Mouse (Mus musculus) MEL-GATA-1-ER (cell line): Measurements from ENCODE around the gene Rnf223.

Experiments
- DNase-seq: peaks from one replicate; pipeline ENCODE4 v3.0.0-alpha.2; 2012; ENCODE audit warnings: low read depth; ENCODE audit errors: extremely low read depth

Rnf223 gene

DNA sequence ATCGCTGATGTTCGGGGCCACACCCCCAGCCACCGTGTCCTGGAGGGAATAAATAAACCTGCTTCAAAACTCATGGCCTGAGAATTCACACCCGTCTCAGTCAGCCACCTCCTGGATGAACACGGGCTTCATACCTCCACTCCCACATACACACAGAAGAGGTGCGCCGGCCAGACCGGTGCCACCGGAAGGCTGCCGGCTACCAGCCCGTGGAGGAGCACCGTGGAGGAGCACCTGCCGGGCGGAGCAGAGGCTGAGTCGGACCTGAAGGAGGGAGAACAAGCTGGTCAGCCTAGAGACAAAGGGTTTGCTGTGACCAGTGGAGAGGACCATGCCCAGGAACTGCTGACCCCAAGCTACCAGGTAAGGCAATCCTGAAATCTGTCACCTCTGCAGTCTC is at the start of gene Rnf223:
Gene Rnf223 (plus strand): TSS at position 78 of the 400 bp plus-strand sequence.
- DNase-seq, result no peak

DNA sequence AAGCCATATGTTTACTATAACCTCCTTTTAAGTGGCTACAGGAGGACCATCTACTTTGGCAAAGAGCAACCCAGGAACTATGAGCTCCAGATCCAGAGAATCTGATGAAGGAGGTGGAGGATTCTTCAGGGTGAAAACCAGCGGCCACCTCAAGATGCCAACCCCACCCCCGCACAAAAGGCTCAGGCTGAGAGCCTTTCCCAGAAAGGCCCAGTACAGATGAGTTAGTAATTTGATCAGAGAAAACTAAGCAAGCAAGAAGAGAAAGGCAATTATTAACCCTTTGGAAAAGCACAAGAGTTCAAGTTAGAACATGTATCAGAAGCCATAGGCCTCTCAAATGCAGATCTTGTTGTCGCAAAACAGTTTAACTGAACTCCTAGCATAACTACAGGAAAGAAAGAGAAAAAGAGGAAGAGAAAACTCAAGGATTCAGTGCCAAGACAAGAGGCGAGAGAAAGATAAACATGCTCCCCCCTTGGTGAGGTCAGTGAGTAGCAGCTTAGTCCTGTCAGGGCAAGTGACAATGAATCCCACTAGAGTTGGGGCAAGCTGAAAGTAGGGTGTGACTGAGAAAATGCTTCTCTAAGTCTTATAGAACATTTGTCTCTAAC is 47.6 kb upstream of the Rnf223 start:
- DNase-seq, result peak; percentile 91

DNA sequence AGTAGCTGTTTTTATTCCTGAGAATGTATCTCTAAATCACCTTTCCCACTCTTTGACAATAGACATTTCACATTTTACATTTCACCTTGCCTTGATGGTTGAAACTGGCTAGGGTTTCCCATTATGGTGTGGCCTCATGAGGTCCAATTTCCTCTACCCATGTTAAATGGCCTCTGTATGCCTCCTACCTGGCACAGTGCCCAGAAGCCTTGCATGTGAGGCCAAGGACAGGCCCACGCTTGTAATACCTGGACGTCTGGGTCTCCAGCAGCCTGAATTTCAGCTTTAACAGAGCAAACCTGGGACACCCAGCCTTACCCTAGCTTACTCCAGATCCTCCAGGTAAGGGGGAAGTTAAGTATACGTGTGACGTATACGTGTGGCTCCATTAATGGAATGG is 47.0 kb upstream of the Rnf223 start:
- no peak for DNase-seq

DNA sequence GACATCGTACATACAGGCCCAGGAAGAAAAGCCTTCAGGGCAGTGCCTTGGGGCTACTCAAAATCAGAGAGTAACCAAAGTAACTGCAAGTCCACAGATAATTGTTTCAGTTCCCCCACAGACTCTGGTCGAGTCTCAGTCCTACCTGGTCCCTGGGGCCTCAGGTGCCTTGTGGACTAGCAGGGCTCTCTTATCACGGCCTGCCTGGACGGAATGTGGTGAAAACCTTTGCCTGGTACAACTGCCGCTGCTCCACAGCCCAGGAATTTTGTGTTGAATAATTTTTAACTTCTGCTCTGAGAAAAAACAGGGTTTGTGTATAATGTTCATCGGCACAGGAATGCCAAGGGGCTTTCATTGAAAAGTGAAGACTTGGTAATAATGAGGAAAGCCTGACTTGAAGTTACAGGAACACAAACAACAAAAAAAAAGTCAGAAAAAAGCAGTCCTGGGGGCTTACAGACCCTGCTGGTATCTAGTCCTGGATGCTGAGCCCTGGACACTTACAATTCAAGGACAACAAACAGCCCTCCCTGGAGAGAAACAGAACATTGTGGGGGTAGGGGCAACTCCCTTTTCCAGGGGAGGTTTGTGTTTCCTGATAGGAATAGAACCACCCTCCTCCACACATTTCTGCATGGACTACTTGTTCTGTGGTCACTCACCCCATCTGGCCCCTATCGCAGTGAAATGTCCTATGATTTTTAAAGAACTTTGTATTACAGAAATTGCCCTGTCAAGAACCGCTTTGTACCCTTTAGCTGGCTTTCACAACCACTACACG is 46.0 kb upstream of the Rnf223 start:
- no peak for DNase-seq

DNA sequence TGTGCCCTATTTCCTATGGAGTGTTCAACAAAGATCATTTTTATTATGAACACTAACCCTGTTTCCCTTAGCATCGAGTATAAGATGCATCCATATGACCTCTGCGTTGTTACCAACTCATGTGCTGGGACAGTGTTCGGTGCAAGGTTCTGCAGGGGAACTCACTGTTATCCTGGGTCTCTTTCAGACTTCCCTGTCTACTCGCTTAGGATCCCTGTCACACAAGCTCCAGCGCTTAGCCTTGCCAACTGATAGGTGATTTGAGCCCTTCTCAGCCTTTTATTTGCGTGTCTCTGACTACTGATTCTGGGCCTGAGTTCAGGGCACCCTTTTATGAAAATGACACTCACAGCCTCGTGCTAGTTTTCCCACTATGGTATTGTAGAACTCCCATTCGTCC is 45.1 kb upstream of the Rnf223 start:
- DNase-seq, result no peak

DNA sequence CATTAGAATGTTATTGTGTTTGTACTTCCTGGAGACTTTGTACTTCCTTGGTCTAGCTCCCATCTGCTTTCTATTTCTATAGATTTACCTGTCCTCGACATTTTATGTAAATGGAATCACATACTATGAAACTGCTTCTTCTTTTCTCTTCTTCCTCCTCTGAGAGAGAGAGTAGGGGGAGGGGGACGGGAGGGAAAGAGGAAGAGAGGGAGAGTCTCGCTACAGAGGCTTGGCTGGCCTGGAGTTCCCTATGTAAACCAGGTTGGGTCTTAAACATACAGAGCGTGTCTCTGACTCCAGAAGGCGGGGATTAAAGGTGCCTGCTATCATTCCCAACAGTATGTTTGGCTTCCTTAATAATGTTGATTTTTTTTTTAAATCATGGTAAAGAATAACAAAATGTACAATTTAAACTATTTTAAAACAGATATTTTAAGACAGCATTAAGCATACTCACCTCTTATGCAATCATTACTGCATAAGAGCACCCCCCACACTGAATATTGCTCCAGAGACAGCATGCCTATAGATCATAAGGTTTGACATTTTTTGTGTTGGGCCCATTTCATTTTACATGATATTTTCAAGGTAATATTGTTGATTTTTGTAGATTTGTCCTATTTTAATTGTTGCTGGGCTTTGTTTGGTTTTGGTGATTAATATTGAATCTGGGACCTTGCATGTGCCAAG is 42.8 kb upstream of the Rnf223 start:
- peak; percentile 70 for DNase-seq

DNA sequence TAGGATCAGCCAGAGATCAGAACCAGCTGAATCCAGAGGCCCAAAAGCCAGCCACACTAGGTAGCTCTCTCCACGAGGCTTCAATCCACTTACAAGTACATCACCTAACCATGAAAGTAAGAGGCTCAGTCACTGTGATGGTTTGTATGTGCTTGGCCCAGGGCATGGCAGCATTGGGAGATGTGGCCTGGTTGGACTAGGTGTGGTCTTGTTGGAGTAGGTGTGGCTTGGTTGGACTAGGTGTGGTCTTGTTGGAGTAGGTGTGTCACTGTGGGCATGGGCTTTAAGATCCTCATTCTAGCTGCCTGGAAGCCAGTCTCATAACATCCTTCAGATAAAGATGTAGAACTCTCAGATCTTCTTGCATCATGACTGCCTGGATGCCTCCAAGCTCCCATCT is 39.1 kb upstream of the Rnf223 start:
- DNase-seq, result no peak

DNA sequence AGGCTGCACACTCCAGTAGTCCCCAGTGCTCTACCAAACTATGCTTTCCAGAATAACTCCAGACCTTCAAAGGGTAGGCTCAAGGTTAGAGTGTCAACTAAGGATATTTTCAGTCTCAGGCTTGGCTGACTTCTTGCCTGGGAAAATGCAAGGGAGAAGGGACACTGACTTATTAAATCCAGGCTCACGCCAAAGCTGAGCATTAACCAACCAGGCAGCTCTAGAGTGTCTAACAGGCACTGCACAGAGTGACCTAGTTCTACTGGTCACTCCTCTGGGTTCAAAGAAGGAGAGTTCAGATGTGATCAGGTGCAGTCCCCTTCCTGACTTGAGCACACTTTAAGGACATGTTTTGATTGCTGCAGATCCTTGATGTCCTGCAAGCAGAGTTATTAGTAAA is 37.5 kb upstream of the Rnf223 start:
- no peak for DNase-seq

DNA sequence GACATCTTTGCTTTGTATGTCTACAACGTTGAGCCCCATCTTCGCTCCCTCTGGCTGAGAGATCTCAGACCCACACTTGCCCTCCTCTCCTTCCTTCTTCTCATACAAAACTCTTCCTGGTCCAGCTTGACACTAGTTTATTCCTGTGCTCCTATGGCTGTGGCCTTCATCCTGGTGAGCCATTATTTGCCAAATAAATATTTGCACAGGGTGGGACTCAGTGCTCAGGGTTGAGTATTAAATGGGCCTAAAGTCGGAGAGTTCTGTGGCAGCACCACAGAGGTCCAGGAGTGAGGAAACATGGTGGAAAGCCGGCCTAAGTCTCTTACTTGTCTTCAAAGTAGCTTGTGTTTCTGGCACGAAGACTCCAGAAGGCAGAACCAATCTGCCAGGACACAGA is 36.6 kb upstream of the Rnf223 start:
- no peak for DNase-seq

DNA sequence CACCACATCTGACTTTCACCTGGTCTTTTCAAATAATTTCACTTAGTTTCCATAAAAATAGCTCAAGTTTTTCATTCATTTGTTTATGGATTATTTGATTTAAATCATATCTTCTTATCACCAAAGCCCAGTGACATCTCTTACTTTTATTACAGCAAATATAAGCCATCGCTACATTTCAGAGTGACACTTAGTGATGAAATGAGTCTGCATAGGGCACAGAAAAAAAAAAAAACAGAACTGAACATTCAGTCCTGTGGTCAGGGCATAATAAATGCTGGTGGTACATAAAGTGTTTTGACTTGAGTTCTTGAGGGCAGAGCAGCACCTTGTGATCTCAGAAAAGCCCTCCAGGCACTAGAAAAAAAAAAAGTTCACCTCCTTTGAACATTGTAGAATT is 34.1 kb upstream of the Rnf223 start:
- no peak for DNase-seq

DNA sequence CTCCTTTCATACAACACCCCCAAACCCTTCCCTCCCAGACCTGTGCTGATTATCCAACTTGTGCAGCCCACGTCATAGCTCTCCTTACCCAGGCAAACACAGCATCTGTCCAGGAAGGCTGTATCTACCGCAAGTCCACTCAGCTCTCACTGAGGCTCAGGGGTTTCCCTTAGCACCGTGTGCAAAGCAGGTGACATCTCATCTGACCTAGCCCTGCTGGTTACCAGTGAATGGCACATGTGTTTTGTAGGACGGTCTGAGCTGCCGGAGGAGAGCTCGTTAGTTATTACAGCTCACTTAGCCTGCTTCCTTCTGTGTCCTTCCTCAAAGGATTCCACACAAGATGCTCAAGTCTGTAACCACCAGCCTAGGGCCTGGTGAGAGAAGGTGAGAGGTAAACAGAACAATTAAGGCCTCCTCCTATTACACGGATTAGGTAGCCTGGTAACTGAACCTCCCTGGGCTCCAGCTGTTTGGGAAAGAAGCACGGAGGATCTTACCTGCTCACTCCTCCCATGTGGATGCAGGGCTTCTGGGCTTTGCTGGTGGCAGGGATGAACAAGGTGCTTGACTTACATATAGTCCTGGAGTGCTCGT is 32.4 kb upstream of the Rnf223 start:
- no peak for DNase-seq

DNA sequence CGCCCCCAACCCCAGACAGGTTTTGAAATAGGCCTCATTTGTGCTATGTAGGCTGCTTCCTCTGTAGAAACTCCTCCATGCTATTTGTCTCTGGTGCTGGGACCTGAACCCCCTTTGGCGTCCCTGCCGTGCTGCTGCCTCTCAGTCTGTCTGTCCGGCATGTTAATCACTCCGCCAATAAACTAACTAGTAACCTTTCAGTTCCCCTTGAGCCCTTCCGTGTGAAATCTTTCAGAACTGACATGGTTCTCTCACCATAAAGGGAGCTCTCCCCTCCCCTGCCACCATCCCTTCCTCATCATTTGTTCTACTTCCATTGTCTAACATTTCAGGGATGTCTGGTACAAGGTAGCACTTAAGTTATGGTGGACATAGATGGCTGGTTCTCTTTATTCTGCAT is 30.9 kb upstream of the Rnf223 start:
- DNase-seq, result no peak

DNA sequence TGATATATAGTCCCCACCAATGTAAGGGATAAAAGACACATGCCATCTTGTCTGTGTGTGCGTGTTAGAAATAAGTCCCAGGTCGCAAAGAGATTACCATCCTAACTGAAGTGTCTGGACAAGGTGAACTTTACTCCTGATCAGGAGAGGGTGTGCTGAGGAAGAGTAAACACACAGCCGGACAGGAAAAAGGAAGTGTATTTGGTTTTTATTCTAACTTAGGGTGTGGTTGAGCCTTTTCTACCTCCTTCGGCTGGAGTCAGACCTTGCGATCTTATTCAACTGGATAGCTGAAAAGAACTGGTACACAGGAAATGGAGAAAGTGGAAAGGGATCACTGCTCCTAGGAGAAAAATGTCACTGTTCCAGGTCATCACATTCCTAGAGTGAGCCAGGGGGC is 29.8 kb upstream of the Rnf223 start:
- no peak for DNase-seq

DNA sequence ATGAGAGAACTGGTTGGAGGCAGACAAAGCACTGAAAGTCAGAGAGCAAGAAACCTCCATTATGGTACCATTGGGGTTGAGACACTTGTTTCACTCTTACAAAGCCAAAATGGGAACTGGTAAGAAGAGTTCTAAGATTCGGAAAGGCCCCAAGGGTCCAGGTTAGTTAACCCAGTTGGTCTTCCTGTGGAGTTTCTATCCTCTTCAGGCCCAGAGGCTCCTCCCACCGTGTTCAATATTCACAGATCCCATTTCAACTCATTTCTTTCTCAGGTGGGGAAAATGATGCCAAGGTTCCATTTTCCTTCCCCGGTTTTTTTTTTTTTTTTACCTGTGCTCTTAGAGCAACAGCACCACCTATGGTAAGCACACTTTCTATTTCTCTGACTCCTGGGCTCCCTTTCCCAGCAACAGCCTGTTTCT is 28.8 kb upstream of the Rnf223 start:
- no peak for DNase-seq

DNA sequence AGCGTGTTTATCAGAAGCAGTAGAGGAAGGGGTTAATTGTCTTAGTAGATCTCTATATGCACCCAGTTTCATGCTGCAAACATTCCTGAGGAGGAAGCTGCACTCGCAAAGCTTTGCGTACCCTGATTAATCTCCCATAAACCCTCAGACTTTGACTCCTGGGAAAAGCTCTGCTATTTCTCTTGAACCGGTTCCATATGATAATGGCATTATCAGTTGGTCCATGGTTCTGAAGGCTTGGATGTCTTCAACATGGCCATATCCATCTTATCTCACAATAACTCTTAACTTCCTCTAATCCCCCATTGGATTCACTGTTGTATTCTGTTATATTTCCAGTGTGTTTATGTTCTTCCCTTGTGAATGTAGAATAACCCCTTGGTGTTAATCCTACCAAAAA is 27.0 kb upstream of the Rnf223 start:
- peak; percentile 24 for DNase-seq

DNA sequence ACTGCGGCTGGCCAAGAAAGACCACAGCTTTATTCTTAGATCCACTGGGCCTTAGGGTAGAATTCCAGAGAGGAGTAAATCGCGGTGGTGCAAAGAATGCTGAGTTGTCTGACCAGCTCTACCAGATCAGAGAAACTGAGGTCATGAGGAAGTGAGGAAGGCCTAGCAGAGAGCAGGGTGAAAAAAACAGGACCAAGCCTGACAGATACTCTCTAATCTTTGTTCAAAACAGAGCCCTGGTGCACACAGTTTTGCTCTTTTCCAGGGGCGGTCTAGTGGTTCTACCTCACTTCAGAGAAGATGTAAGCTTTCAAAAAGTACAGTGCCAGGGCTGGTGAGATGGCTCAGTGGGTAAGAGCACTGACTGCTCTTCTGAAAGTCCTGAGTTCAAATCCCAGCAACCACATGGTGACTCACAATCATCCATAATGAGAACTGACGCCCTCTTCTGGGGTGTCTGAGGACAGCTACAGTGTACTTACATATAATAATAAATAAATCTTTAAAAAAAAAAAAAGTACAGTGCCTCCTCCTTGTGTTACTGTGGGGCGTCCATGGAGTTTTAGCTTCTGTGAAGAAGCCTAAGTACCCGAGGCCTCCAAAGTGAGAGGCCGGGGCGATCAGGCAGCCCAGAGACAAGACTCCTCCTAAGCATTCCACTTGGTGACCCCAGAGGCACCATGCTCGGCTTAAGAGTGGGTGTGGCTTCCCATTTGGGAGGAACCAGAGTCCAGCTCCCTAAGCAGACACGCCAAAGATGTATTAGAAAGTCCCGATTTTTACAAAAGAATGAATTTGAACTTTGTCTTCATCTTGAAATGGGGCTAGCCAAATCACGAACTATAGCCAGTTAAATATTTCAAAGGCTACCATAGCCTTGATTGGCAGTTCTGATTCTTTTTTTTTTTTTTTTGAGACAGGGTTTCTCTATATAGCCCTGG is 21.4 kb upstream of the Rnf223 start:
- DNase-seq, result peak; percentile 58

DNA sequence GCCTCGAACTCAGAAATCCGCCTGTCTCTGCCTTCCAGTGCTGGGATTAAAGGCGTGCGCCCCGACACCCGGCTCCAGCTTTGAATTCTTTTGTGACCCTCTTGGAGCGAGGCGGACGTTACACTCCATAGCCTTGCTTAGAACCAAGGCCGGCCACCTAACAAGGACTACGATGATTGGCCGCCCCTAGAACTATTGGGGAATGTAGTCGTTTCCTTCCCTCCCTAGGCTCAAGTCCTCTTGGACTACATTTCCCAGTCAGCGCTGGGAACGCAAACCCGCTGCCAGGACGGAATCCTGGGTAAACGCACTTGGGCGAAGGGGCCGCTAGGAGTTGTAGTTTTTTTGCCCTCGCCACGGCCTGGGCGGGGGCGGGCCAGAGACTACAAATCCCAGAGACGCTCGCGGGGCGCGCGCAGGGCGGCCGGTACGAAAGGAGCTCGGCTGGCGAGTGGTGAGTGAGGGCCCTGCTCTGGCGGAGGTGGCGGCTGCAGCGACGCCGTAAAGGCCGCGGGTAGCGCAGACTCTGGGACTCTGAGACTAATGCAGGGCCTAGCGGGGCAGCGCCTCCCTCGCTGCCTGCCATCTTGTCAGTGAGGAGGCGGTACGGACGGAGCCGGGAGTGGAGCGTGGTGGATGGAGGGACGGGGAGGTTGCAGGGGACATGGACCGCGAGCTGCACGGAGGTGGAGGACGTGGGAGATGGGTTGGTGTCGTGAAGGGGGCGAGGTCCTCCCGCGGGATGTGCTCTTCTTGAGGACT is 20.6 kb upstream of the Rnf223 start, which contains the start of gene 9430015G10Rik:
Gene 9430015G10Rik (plus strand): TSS at position 413 of the 762 bp plus-strand sequence.
- DNase-seq, result peak; percentile 99

DNA sequence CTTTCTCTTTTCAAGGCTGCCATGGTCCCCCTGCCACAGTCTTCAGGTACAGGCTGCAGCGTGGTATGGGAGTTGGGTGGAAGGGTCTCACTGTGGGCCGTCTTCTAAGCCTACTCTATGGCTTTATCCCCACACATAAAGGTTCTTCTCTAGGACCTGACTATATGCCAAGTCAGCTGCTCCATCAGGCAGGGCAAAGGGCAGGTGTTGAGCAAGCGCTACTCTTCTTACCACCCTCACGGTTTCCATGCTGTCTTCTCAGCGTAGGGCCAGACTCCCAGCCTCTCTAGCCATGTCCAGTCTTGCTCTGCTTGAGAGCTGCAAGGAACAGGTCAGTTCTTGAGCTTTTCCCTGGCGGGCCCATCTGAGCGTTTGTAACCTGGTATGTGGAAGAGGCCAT is 6.2 kb upstream of the Rnf223 start:
- no peak for DNase-seq

DNA sequence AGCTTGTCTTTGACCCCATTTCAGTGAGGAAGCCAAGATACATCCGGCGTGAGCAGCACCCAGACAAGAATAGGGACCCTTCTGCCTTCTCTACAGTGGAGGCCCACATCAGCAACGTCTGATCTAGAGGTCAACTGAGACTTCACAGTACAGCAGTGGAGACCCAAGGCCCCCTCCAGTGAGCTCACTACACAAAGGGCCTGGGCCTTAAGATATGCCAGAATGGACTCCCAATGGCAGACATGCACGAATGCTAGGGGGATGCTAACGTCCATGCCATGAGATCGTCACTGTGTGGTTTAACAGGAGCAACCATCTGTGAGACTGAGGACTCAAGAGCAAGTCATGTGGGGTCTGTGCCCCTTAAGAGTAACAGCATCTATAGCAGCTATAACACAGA is 4.9 kb upstream of the Rnf223 start:
- DNase-seq, result no peak

DNA sequence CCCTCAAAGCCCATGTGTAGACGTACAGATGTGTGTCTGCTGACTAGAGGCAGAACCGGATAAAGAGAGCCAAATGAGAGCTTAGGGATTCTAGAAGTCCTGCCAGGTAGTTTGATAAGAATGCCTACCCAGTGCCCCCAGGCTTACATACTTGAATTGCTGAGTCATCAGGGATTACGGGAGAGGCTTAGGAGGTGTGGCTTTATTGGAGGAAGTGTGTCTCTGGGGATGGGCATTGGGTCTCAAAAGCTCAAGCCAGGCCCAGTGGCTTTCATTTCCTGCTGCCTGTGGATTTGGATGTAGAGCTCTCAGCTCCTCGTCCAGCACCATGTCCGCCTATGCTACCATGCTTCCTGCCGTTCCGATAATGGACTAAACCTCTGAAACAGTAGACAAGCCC is 3.5 kb upstream of the Rnf223 start:
- peak; percentile 39 for DNase-seq
